Mouse (Mus musculus): ENCODE results near the gene Slc43a3. TPM values are rescaled to one million over a fixed set of nuclear protein-coding genes. Genes with fewer than 3 reads are reported as not detected.

Gene Slc43a3
- total RNA-seq, 1 experiment = 13.8 TPM

DNA sequence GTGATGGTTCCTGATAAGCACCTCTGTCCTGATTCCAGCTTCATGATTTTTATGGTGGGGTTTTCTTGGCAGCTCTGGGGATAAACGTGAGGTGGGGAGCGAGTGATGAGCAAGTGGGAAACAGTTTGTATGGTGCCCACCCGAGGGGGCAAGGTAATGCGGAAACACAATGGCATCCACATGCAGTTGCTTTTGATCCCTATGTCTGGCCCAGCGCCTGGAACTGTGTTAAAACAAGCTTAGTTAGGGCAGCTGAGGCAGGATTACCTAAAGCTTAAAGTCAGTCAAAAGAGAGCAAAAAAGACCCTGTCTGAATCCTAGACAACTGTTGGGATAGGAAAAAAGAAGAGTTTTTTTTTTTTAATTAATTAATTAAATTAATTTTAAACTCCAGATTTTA lies 1.3 kb upstream of the Slc43a3 start:
- Histone ChIP-seq H3K27ac (ENCODE audit: insufficient read depth, low read depth, low read length, poor library complexity, severe bottlenecking) (no peak overlapping the region), H3K4me3 (ENCODE audit: insufficient read depth in 1 of 2, low read depth in 1 of 2, low read length in 2 of 2, poor library complexity in 1 of 2, severe bottlenecking in 1 of 2) (no peak overlapping the region), H3K36me3 (ENCODE audit: control insufficient read depth, insufficient read depth, low read length, poor library complexity, severe bottlenecking) (no peaks in the 10 kb centered on the region), H3K4me1 (ENCODE audit: control insufficient read depth in 2 of 2, insufficient read depth in 2 of 2, low read length in 2 of 2, poor library complexity in 1 of 2) (no peaks in the 10 kb centered on the region), H3K9ac (ENCODE audit: insufficient read depth, low read depth, low read length, poor library complexity, severe bottlenecking) (no peak overlapping the region), H3K9me3 (ENCODE audit: control insufficient read depth, insufficient read depth, low read depth, low read length) (no peaks in the 10 kb centered on the region)
- TF ChIP-seq ZC3H11A (IDR thresholded peaks at IDR 0.05; ENCODE audit: borderline replicate concordance, low read depth, low read length) (no peak), HCFC1 (IDR thresholded peaks at IDR 0.05; ENCODE audit: borderline replicate concordance, insufficient read depth, low read length) (no peak), MAFK (IDR thresholded peaks at IDR 0.05; ENCODE audit: insufficient read depth, low read depth, low read length) (no peak), CHD2 (IDR thresholded peaks at IDR 0.05; ENCODE audit: low read depth, low read length) (no peak), ZNF384 (IDR thresholded peaks at IDR 0.05; ENCODE audit: low read depth, low read length) (no peak)
- DNase-seq (ENCODE audit: low read depth, low spot score) = no peak
- in situ Hi-C loops (cut with MboI; ENCODE audit: low sequenced_read_pairs in 2 of 2, unreplicated experiment in 2 of 2) = no loop called here

DNA sequence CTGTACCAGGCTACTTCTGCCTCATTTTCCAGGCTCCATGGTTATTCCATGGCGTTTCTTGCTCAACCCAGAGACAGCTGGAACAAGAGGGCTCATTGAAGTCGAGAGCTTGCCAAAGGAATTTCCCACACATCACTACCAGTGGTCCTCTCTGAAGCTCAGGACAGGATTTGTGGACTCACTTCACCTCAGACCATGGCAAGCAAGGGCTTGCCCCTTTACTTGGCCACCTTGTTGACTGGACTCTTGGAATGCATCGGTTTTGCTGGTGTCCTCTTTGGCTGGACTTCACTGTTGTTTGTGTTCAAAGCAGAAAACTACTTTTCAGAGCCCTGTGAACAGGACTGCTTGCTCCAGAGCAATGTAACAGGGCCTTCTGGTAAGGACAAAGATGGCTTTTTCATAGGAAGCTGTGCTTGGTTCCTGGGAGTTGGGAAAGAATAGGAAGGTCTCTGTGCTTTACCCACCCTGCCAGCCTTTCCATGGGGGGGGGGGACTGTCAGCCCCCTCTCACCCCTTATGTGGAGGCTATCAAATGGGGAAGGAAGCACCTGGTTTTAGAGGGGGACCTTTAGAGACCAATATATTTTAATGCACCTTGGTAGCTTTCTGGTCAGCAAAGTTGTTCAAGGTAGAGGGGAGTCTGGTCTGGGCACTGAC lies 1.2 kb downstream of the Slc43a3 start:
- H3K4me3 ChIP-seq (ENCODE audit: insufficient read depth in 1 of 2, low read depth in 1 of 2, low read length in 2 of 2, poor library complexity in 1 of 2, severe bottlenecking in 1 of 2) = no peak overlapping the region
- TF ChIP-seq ZNF384 (IDR thresholded peaks at IDR 0.05; ENCODE audit: low read depth, low read length) = no peak
- TF ChIP-seq ZC3H11A (IDR thresholded peaks at IDR 0.05; ENCODE audit: borderline replicate concordance, low read depth, low read length) = no peak
- no peak for TF ChIP-seq MAFK (IDR thresholded peaks at IDR 0.05; ENCODE audit: insufficient read depth, low read depth, low read length)
- no peak for TF ChIP-seq HCFC1 (IDR thresholded peaks at IDR 0.05; ENCODE audit: borderline replicate concordance, insufficient read depth, low read length)
- no peak for TF ChIP-seq CHD2 (IDR thresholded peaks at IDR 0.05; ENCODE audit: low read depth, low read length)
- H3K27ac ChIP-seq (ENCODE audit: insufficient read depth, low read depth, low read length, poor library complexity, severe bottlenecking) = no peak overlapping the region
- no peak for DNase-seq (ENCODE audit: low read depth, low spot score)
- no peaks in the 10 kb centered on the region for H3K4me1 ChIP-seq (ENCODE audit: control insufficient read depth in 2 of 2, insufficient read depth in 2 of 2, low read length in 2 of 2, poor library complexity in 1 of 2)
- in situ Hi-C loops (cut with MboI; ENCODE audit: low sequenced_read_pairs in 2 of 2, unreplicated experiment in 2 of 2) = no loop called here
- H3K9ac ChIP-seq (ENCODE audit: insufficient read depth, low read depth, low read length, poor library complexity, severe bottlenecking) = no peak overlapping the region
- H3K36me3 ChIP-seq (ENCODE audit: control insufficient read depth, insufficient read depth, low read length, poor library complexity, severe bottlenecking) = no peaks in the 10 kb centered on the region
- H3K9me3 ChIP-seq (ENCODE audit: control insufficient read depth, insufficient read depth, low read depth, low read length) = no peaks in the 10 kb centered on the region

DNA sequence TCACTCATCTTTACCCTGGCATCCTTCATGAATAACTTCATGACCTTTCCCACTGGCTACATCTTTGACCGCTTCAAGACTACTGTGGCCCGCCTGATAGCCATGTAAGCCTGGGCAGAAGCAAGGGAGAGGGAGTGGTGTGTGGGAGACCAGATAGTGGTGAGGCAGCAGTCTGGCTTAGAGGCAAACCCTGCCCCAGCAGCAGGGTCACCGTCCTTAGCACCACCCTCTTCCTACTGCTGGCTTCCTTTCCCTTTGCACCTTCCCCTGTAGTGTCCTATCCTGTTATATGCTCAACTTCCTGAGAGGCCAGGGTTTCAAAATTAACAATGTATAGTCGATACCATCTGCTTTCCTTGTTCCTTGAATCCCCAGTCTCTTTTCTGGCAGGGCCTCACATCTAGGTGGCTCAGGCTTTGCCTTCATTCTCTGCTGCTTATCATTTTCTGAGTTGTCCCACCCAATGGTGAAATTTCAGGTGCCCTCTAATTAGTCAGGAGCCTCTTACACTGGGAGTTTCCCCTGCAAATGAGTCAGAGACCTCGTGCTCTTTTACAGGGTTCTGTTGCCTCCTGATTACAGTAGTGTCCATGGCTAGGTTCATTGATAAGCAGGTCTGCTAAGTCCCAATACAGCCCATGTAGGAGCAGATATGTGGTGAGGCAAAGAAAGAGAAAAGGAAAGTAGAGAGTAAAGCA lies 2.0 kb downstream of the Slc43a3 start:
- TF ChIP-seq HCFC1 (IDR thresholded peaks at IDR 0.05; ENCODE audit: borderline replicate concordance, insufficient read depth, low read length) (no peak), ZNF384 (IDR thresholded peaks at IDR 0.05; ENCODE audit: low read depth, low read length) (no peak), MAFK (IDR thresholded peaks at IDR 0.05; ENCODE audit: insufficient read depth, low read depth, low read length) (no peak), CHD2 (IDR thresholded peaks at IDR 0.05; ENCODE audit: low read depth, low read length) (no peak), ZC3H11A (IDR thresholded peaks at IDR 0.05; ENCODE audit: borderline replicate concordance, low read depth, low read length) (no peak)
- Histone ChIP-seq H3K9ac (ENCODE audit: insufficient read depth, low read depth, low read length, poor library complexity, severe bottlenecking) (no peak overlapping the region), H3K4me1 (ENCODE audit: control insufficient read depth in 2 of 2, insufficient read depth in 2 of 2, low read length in 2 of 2, poor library complexity in 1 of 2) (no peaks in the 10 kb centered on the region), H3K4me3 (ENCODE audit: insufficient read depth in 1 of 2, low read depth in 1 of 2, low read length in 2 of 2, poor library complexity in 1 of 2, severe bottlenecking in 1 of 2) (no peak overlapping the region), H3K9me3 (ENCODE audit: control insufficient read depth, insufficient read depth, low read depth, low read length) (no peaks in the 10 kb centered on the region), H3K36me3 (ENCODE audit: control insufficient read depth, insufficient read depth, low read length, poor library complexity, severe bottlenecking) (no peaks in the 10 kb centered on the region), H3K27ac (ENCODE audit: insufficient read depth, low read depth, low read length, poor library complexity, severe bottlenecking) (no peak overlapping the region)
- in situ Hi-C loops (cut with MboI; ENCODE audit: low sequenced_read_pairs in 2 of 2, unreplicated experiment in 2 of 2) = no loop called here
- no peak for DNase-seq (ENCODE audit: low read depth, low spot score)

DNA sequence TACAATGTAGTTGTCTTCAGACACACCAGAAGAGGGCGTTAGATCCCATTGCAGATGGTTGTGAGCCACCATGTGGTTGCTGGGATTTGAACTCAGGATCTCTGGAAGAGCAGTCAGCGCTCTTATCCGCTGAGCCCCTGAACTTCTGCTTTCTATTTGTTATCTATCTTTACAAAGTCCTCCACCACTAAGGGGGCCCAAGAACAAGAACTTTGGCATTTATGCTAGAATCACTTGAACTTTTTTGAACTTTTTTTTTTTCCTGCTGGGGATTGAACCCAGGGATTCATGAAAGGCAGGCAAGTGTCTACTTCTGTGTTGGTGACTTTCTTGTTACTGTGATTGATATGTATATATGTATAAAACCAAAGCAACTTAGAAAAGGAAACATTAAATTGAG lies 2.9 kb downstream of the Slc43a3 start:
- Histone ChIP-seq H3K27ac (ENCODE audit: insufficient read depth, low read depth, low read length, poor library complexity, severe bottlenecking) (no peak overlapping the region), H3K9me3 (ENCODE audit: control insufficient read depth, insufficient read depth, low read depth, low read length) (no peaks in the 10 kb centered on the region), H3K36me3 (ENCODE audit: control insufficient read depth, insufficient read depth, low read length, poor library complexity, severe bottlenecking) (no peaks in the 10 kb centered on the region), H3K4me1 (ENCODE audit: control insufficient read depth in 2 of 2, insufficient read depth in 2 of 2, low read length in 2 of 2, poor library complexity in 1 of 2) (no peaks in the 10 kb centered on the region), H3K4me3 (ENCODE audit: insufficient read depth in 1 of 2, low read depth in 1 of 2, low read length in 2 of 2, poor library complexity in 1 of 2, severe bottlenecking in 1 of 2) (no peak overlapping the region), H3K9ac (ENCODE audit: insufficient read depth, low read depth, low read length, poor library complexity, severe bottlenecking) (no peak overlapping the region)
- no peak for TF ChIP-seq ZC3H11A (IDR thresholded peaks at IDR 0.05; ENCODE audit: borderline replicate concordance, low read depth, low read length)
- no peak for TF ChIP-seq MAFK (IDR thresholded peaks at IDR 0.05; ENCODE audit: insufficient read depth, low read depth, low read length)
- no peak for TF ChIP-seq ZNF384 (IDR thresholded peaks at IDR 0.05; ENCODE audit: low read depth, low read length)
- TF ChIP-seq CHD2 (IDR thresholded peaks at IDR 0.05; ENCODE audit: low read depth, low read length) = no peak
- TF ChIP-seq HCFC1 (IDR thresholded peaks at IDR 0.05; ENCODE audit: borderline replicate concordance, insufficient read depth, low read length) = no peak
- no peak for DNase-seq (ENCODE audit: low read depth, low spot score)
- in situ Hi-C loops (cut with MboI; ENCODE audit: low sequenced_read_pairs in 2 of 2, unreplicated experiment in 2 of 2) = no loop called here

All from ES-E14 (cell line).